Mouse (Mus musculus) cerebellum, adult 2 months (tissue): ENCODE measurements around the gene Cenpb.

Experiments used
- CTCF ChIP-seq: fragments of 200-500 bp; IDR thresholded peaks from 2 replicates; pipeline ENCODE4 v1.5.1; 2011; ENCODE audit warnings: low read depth, mild to moderate bottlenecking, control low read depth, low read length, moderate library complexity, borderline replicate concordance; ENCODE audit not compliant: insufficient read depth
- POLR2A ChIP-seq: fragments of 200-500 bp; IDR thresholded peaks from 2 replicates; pipeline ENCODE4 v1.6.1; 2011; ENCODE audit warnings: low read length, control low read depth, borderline replicate concordance; ENCODE audit not compliant: insufficient read depth

- TF ChIP-seq POLR2A: no peak
- no peak for TF ChIP-seq CTCF
Measured at GRCm38 (mm10) chr2:131208356-131208755, 28.5 kb upstream of the Cenpb start.
